Mouse (Mus musculus): ENCODE data around the gene Mat1a.

DNA sequence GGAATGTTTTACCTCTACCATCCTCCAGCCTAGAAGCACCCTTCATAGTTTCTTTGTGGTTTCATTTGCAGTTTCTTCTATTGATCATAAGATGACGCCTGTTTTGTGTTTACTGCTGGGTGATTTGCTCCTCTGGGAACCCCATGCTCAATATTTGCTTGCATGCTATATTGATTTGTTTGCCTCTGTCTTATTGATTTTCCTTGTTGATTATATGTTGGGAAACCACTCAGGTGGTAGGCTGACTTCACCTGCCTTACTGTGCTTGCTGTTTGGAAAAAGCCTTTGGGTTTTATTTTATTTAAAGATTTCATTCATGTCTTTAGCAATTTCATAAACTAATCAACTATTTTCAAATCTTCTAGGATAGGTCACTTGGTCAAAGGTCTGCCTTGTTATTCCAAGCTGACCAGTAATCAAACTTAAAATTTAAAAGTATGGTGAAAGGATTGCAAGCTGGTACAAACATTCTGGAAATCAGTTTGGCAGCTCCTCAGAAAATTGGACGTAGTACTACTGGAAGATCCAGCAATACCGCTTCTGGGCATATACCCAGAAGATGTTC is 8.5 kb upstream of the Mat1a start:
- no peak for TF ChIP-seq CTCF (IDR thresholded peaks at IDR 0.05; ENCODE audit: low read depth)
- TF ChIP-seq EP300 (IDR thresholded peaks at IDR 0.05; ENCODE audit: low read depth), result no peak
